Mouse (Mus musculus) lung, postnatal 36 days (tissue): ENCODE measurements around the gene Rad51b.

Source experiments
- DNase-seq: peaks from one replicate; pipeline ENCODE4 v3.0.0; 2022; ENCODE audit warnings: mixed read lengths

Rad51b gene

GRCm38 (mm10) chr12:79382416-79382815, 85.3 kb downstream of the Rad51b start:
- DNase-seq = no peak

- peak; percentile 58 for DNase-seq
Measured at GRCm38 (mm10) chr12:79383583-79383982, 86.5 kb downstream of the Rad51b start.

GRCm38 (mm10) chr12:79384787-79385186, 87.7 kb downstream of the Rad51b start:
- no peak for DNase-seq

GRCm38 (mm10) chr12:79385199-79385598, 88.1 kb downstream of the Rad51b start:
- no peak for DNase-seq

- DNase-seq = no peak
Measured at GRCm38 (mm10) chr12:79387886-79388285, 90.8 kb downstream of the Rad51b start.

GRCm38 (mm10) chr12:79389251-79389650, 92.2 kb downstream of the Rad51b start:
- no peak for DNase-seq

- DNase-seq = no peak
Measured at GRCm38 (mm10) chr12:79389971-79390370, 92.9 kb downstream of the Rad51b start.

GRCm38 (mm10) chr12:79393636-79394035, 96.6 kb downstream of the Rad51b start:
- DNase-seq = no peak

- DNase-seq = no peak
Measured at GRCm38 (mm10) chr12:79403992-79404391, 106.9 kb downstream of the Rad51b start.

- no peak for DNase-seq
Measured at GRCm38 (mm10) chr12:79404494-79404893, 107.4 kb downstream of the Rad51b start.

- no peak for DNase-seq
Measured at GRCm38 (mm10) chr12:79408677-79409076, 111.6 kb downstream of the Rad51b start.

- no peak for DNase-seq
Measured at GRCm38 (mm10) chr12:79409126-79409860, 112.2 kb downstream of the Rad51b start.

- DNase-seq = no peak
Measured at GRCm38 (mm10) chr12:79412894-79413507, 115.9 kb downstream of the Rad51b start.

- peak; percentile 27 for DNase-seq
Measured at GRCm38 (mm10) chr12:79417360-79417759, 120.3 kb downstream of the Rad51b start.

GRCm38 (mm10) chr12:79420605-79421004, 123.5 kb downstream of the Rad51b start:
- no peak for DNase-seq

- no peak for DNase-seq
Measured at GRCm38 (mm10) chr12:79429507-79430291, 132.6 kb downstream of the Rad51b start.

- no peak for DNase-seq
Measured at GRCm38 (mm10) chr12:79431138-79431537, 134.1 kb downstream of the Rad51b start.

GRCm38 (mm10) chr12:79433724-79434442, 136.8 kb downstream of the Rad51b start:
- peak; percentile 67 for DNase-seq

GRCm38 (mm10) chr12:79435474-79435873, 138.4 kb downstream of the Rad51b start:
- peak; percentile 45 for DNase-seq

GRCm38 (mm10) chr12:79436035-79436434, 139.0 kb downstream of the Rad51b start:
- no peak for DNase-seq

- DNase-seq = no peak
Measured at GRCm38 (mm10) chr12:79436892-79437291, 139.8 kb downstream of the Rad51b start.

GRCm38 (mm10) chr12:79437572-79437971, 140.5 kb downstream of the Rad51b start:
- DNase-seq = no peak

- DNase-seq = no peak
Measured at GRCm38 (mm10) chr12:79439961-79440360, 142.9 kb downstream of the Rad51b start.
